Mouse (Mus musculus): ENCODE measurements around the gene Ccnb3.
"Not testable (repeated sequence)": the region's sequence is repeated elsewhere in the genome, so short reads cannot be mapped to it uniquely, and the experiment has no call there.

The Ccnb3 gene

GRCm38 (mm10) chrX:7041519-7041918 is at the start of gene Ccnb3:
Gene Ccnb3, minus strand, starts transcription at chrX:7041619.
- in situ Hi-C loops (cut with MboI, MseI), result no loop called here

- in situ Hi-C loops (cut with MboI, MseI), result no loop called here
Observed at GRCm38 (mm10) chrX:7090323-7090722, 48.9 kb upstream of the Ccnb3 start.

- in situ Hi-C loops (cut with MboI, MseI), result no loop called here
Observed at GRCm38 (mm10) chrX:7085878-7086277, 44.5 kb upstream of the Ccnb3 start.

- in situ Hi-C loops (cut with MboI, MseI), result no loop called here
Observed at GRCm38 (mm10) chrX:7079820-7080429, 38.5 kb upstream of the Ccnb3 start.

- in situ Hi-C loops (cut with MboI, MseI), result no loop called here
Observed at GRCm38 (mm10) chrX:7068002-7068401, 26.6 kb upstream of the Ccnb3 start.

- in situ Hi-C loops (cut with MboI, MseI), result no loop called here
Observed at GRCm38 (mm10) chrX:7067219-7067618, 25.8 kb upstream of the Ccnb3 start, which contains the start of gene Akap4. Gene Akap4, plus strand, starts transcription at chrX:7067519.

- in situ Hi-C loops (cut with MboI, MseI), result no loop called here
Observed at GRCm38 (mm10) chrX:7064109-7064508, 22.7 kb upstream of the Ccnb3 start.

- in situ Hi-C loops (cut with MboI, MseI), result no loop called here
Observed at GRCm38 (mm10) chrX:7057634-7058033, 16.2 kb upstream of the Ccnb3 start.

GRCm38 (mm10) chrX:7057056-7057455 is 15.6 kb upstream of the Ccnb3 start:
- in situ Hi-C loops (cut with MboI, MseI), result no loop called here

GRCm38 (mm10) chrX:6983916-6984315 is 57.5 kb downstream of the Ccnb3 start:
- in situ Hi-C loops (cut with MboI, MseI), result not testable (repeated sequence)

- in situ Hi-C loops (cut with MboI, MseI), result no loop called here
Observed at GRCm38 (mm10) chrX:6971956-6972355, 69.5 kb downstream of the Ccnb3 start.

GRCm38 (mm10) chrX:6968598-6968997 is 72.8 kb downstream of the Ccnb3 start:
- in situ Hi-C loops (cut with MboI, MseI), result no loop called here
